Mouse (Mus musculus): ENCODE results near the gene Slc9a5. TPM values are rescaled to one million over a fixed set of nuclear protein-coding genes. Genes with fewer than 3 reads are reported as not detected.

The Slc9a5 gene
- total and polyA plus RNA-seq, 3 experiments: 0.49 to 0.99 (median 0.68) TPM

DNA sequence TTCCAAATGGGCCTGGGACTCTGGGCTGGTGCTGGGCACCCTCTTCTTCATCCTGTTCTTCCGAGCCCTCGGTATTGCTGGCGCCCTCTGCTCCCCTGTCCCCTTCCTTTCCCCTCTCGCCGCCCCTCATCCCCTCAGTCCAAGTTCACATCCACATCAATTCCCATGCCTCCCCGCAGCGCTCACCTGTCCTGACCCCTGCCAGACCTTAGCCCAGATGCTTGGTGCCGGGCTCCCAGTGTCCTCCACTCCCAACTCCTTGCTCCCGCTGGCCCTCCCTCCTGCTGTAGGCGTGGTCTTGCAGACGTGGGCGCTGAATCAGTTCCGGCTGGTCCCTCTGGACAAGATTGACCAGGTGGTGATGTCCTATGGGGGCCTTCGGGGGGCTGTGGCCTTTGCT lies 8.0 kb downstream of the Slc9a5 start:
- peaks cover 56% of the 10 kb centered on the region for H3K27me3 ChIP-seq (ENCODE audit: insufficient read depth, low read length)
- H3K4me3 ChIP-seq (ENCODE audit: low read depth, low read length): no peak overlapping the region
- DNase-seq (ENCODE audit: low spot score) (no peak), ATAC-seq (ENCODE audit: extremely low read depth, insufficient number of reproducible peaks, low FRiP score, poor library complexity, severe bottlenecking) (no peak)
- H3K9me3 ChIP-seq (replicated peaks): no peaks in the 10 kb centered on the region
- peaks cover 3% of the 10 kb centered on the region; the same call in 1 of the 2 replicates for H3K4me1 ChIP-seq (ENCODE audit: insufficient read depth, low read depth, low read length)
- H3K36me3 ChIP-seq (replicated peaks): no peaks in the 10 kb centered on the region
- no peak for TF ChIP-seq GATA2 (IDR thresholded peaks at IDR 0.05; ENCODE audit: borderline replicate concordance, low read depth, low read length)

DNA sequence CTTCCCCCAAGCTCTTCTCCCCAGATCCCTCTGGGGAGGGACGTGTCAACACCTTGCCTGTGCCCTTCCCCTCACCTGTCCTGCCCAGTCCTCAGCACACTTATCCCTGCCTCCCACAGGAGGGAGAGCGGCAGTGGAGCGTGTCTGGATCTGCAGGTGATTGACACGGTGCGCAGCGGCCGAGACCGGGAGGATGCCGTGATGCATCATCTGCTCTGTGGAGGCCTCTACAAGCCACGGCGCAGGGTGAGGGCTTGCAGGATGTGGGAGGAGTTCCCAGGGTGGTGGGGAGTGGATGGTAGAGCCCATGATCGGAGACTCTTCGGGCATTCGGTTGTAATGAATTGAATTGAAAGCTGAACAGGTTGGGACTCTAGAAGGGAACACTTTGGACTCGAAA lies 10.6 kb downstream of the Slc9a5 start:
- TF ChIP-seq GATA2 (IDR thresholded peaks at IDR 0.05; ENCODE audit: borderline replicate concordance, low read depth, low read length) (no peak), GATA1 (IDR thresholded peaks at IDR 0.05; ENCODE audit: borderline replicate concordance, low read length) (no peak), CTCF (IDR thresholded peaks at IDR 0.05; ENCODE audit: low read depth, low read length) (no peak), POLR2AphosphoS5 (IDR thresholded peaks at IDR 0.05; ENCODE audit: insufficient replicate concordance, low read depth, low read length) (no peak), TAL1 (conservative IDR thresholded peaks at IDR 0.05; ENCODE audit: low read depth, low read length) (no peak)
- peaks cover 5% of the 10 kb centered on the region; the same call in 1 of the 2 replicates for H3K4me1 ChIP-seq (ENCODE audit: insufficient read depth, low read depth, low read length)
- ATAC-seq (ENCODE audit: extremely low read depth, insufficient number of reproducible peaks, low FRiP score, poor library complexity, severe bottlenecking): no peak

DNA sequence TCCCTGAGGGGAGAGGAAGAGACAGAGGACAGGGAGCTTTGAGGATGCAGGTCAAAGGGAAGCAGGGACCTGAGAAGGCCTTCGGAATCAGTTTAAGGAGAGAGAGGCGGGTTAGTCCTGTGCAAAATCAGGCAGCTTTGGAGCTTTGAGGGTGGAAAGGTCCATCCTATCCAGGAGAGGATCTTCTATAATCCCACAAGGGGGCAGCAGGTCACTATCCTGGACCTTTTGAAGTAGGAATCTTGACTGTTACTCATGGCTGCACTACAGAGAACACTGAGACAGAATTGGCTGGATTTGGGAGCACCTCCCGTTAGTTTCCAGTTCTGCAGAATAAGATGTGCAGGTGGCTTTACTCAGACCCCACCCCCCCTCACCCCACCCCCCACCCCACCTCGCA lies 11.0 kb downstream of the Slc9a5 start:
- no peaks in the 10 kb centered on the region for H3K9me3 ChIP-seq (replicated peaks)
- H3K4me3 ChIP-seq (ENCODE audit: low read depth, low read length): no peak overlapping the region
- no peak for TF ChIP-seq GATA1 (IDR thresholded peaks at IDR 0.05; ENCODE audit: borderline replicate concordance, low read length)
- TF ChIP-seq CTCF (IDR thresholded peaks at IDR 0.05; ENCODE audit: low read depth, low read length): no peak
- TF ChIP-seq POLR2AphosphoS5 (IDR thresholded peaks at IDR 0.05; ENCODE audit: insufficient replicate concordance, low read depth, low read length): no peak
- TF ChIP-seq TAL1 (conservative IDR thresholded peaks at IDR 0.05; ENCODE audit: low read depth, low read length): no peak
- TF ChIP-seq GATA2 (IDR thresholded peaks at IDR 0.05; ENCODE audit: borderline replicate concordance, low read depth, low read length): no peak
- DNase-seq (ENCODE audit: low spot score) (no peak), ATAC-seq (ENCODE audit: extremely low read depth, insufficient number of reproducible peaks, low FRiP score, poor library complexity, severe bottlenecking) (no peak)
- peaks cover 5% of the 10 kb centered on the region; the same call in 1 of the 2 replicates for H3K4me1 ChIP-seq (ENCODE audit: insufficient read depth, low read depth, low read length)
- H3K27me3 ChIP-seq (ENCODE audit: insufficient read depth, low read length): peaks cover 59% of the 10 kb centered on the region
- H3K36me3 ChIP-seq (replicated peaks): no peaks in the 10 kb centered on the region

More for the DNA sequence above, 10.6 kb downstream of the Slc9a5 start:
- no peak overlapping the region for H3K4me3 ChIP-seq (ENCODE audit: low read depth, low read length)
- H3K9me3 ChIP-seq (replicated peaks): no peaks in the 10 kb centered on the region
- no peaks in the 10 kb centered on the region for H3K36me3 ChIP-seq (replicated peaks)
- peaks cover 55% of the 10 kb centered on the region for H3K27me3 ChIP-seq (ENCODE audit: insufficient read depth, low read length)
- DNase-seq (ENCODE audit: low spot score): no peak

DNA sequence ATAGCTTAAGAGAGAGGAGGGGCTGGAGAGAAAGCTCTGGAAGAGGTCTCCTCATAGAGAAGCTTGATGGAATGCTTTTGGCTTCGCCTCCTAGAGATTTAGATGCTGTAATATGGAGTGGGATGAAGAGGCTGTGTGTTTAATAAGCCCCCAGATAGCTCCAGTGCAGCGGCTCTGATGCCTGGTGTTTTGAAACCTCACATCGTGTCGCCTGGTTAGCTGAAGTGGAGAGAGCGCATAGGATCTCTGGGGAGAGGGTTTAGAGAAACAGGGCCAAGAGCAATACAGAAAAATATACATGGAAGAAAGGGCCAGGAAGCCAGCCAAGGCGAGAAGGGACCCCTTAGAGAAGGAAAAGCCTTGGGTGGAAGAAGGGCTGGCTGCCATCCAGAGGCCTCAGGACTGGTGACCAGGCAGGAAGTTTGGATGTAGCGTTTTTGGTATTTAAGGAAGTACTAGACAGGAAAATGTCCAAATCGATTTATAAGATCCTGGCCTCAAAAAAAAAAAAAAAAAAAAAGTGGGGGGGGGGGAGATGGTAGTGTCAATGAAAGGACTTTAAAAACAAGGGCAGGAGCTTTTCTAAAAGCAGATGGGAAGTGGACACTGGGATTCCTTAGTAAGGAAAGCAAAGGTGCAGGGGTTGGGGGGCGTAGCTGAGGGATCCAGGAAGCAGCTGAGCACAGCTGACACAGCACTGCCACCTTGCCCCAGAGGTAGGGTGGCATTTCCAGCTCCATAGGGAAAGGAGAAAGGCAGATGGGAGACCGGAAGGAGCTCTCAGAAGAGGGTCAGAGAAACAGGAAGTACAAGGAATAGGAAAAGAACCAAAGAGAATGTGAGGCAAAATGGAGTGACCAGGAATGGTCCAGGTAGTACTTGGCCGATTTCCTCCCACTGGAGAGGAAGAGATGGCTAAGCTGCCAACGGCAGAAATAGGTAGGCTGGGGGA lies 13.4 kb downstream of the Slc9a5 start:
- DNase-seq (ENCODE audit: low spot score): no peak
- no peaks in the 10 kb centered on the region for H3K36me3 ChIP-seq (replicated peaks)
- H3K27me3 ChIP-seq (ENCODE audit: insufficient read depth, low read length): peaks cover 46% of the 10 kb centered on the region
- H3K9me3 ChIP-seq (replicated peaks): no peaks in the 10 kb centered on the region
- no peak overlapping the region for H3K4me3 ChIP-seq (ENCODE audit: low read depth, low read length)
- peaks cover 2% of the 10 kb centered on the region; the same call in 1 of the 2 replicates for H3K4me1 ChIP-seq (ENCODE audit: insufficient read depth, low read depth, low read length)
- no peak for ATAC-seq (ENCODE audit: extremely low read depth, insufficient number of reproducible peaks, low FRiP score, poor library complexity, severe bottlenecking)
- TF ChIP-seq CTCF (IDR thresholded peaks at IDR 0.05; ENCODE audit: low read depth, low read length) (no peak), GATA1 (IDR thresholded peaks at IDR 0.05; ENCODE audit: borderline replicate concordance, low read length) (no peak), GATA2 (IDR thresholded peaks at IDR 0.05; ENCODE audit: borderline replicate concordance, low read depth, low read length) (no peak), POLR2AphosphoS5 (IDR thresholded peaks at IDR 0.05; ENCODE audit: insufficient replicate concordance, low read depth, low read length) (no peak), TAL1 (conservative IDR thresholded peaks at IDR 0.05; ENCODE audit: low read depth, low read length) (no peak)

DNA sequence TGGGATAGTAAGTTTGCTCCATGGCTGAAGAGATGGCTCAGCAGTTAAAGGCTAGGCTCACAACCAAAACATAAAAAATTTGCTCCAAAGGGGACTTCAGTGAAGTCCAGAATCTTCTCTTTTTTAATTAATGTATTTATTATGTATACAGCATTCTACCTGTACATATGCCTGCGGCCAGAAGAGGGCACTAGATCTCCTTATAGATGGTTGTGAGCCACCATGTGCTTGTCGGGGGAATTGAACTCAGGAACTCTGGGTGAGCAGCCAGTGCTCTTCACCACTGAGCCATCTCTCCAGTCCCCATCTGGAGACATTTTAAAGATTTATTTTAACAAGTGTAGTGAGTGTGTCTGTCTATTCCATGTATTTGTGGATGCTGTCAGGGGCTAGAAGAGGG lies 18.5 kb downstream of the Slc9a5 start:
- no peaks in the 10 kb centered on the region for H3K36me3 ChIP-seq (replicated peaks)
- ATAC-seq (ENCODE audit: extremely low read depth, insufficient number of reproducible peaks, low FRiP score, poor library complexity, severe bottlenecking): no peak

DNA sequence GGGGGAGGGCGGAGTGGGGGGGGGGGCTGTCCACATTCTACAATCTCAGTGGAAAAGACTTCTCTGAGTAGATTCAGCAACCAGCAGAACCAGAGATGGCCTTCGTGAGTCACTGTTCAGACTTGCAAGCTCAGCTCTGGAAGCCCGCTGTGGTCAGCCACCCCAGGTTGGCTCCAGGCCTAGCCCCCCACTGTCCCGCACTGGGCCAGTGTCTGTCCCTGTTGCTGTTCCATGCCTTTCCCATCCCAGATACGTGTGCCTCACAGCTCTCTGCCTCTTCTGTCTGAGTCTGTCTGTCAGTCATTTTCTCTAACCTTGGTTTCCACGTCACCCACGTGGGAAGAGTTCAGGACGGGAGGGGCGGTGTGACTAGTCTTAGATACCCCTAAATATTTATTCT lies 23.8 kb downstream of the Slc9a5 start:
- Histone ChIP-seq H3K4me1 (ENCODE audit: insufficient read depth, low read depth, low read length) (peaks cover 4% of the 10 kb centered on the region; the same call in 1 of the 2 replicates), H3K4me3 (ENCODE audit: low read depth, low read length) (no peak overlapping the region), H3K36me3 (replicated peaks) (no peaks in the 10 kb centered on the region), H3K9me3 (replicated peaks) (peaks cover 5% of the 10 kb centered on the region; the same call in 1 of the 2 replicates), H3K27me3 (ENCODE audit: insufficient read depth, low read length) (peaks cover 47% of the 10 kb centered on the region)
- TF ChIP-seq POLR2AphosphoS5 (IDR thresholded peaks at IDR 0.05; ENCODE audit: insufficient replicate concordance, low read depth, low read length): no peak
- TF ChIP-seq GATA1 (IDR thresholded peaks at IDR 0.05; ENCODE audit: borderline replicate concordance, low read length): no peak
- TF ChIP-seq GATA2 (IDR thresholded peaks at IDR 0.05; ENCODE audit: borderline replicate concordance, low read depth, low read length): no peak
- no peak for TF ChIP-seq TAL1 (conservative IDR thresholded peaks at IDR 0.05; ENCODE audit: low read depth, low read length)
- TF ChIP-seq CTCF (IDR thresholded peaks at IDR 0.05; ENCODE audit: low read depth, low read length): no peak
- DNase-seq (ENCODE audit: low spot score): no peak
- ATAC-seq (ENCODE audit: extremely low read depth, insufficient number of reproducible peaks, low FRiP score, poor library complexity, severe bottlenecking): no peak

More for the DNA sequence above, 18.5 kb downstream of the Slc9a5 start:
- Histone ChIP-seq H3K4me1 (ENCODE audit: insufficient read depth, low read depth, low read length) (peaks cover 6% of the 10 kb centered on the region), H3K27me3 (ENCODE audit: insufficient read depth, low read length) (peaks cover 51% of the 10 kb centered on the region), H3K4me3 (ENCODE audit: low read depth, low read length) (no peak overlapping the region), H3K9me3 (replicated peaks) (no peaks in the 10 kb centered on the region)
- no peak for DNase-seq (ENCODE audit: low spot score)
- TF ChIP-seq POLR2AphosphoS5 (IDR thresholded peaks at IDR 0.05; ENCODE audit: insufficient replicate concordance, low read depth, low read length): no peak
- TF ChIP-seq GATA1 (IDR thresholded peaks at IDR 0.05; ENCODE audit: borderline replicate concordance, low read length): no peak
- no peak for TF ChIP-seq GATA2 (IDR thresholded peaks at IDR 0.05; ENCODE audit: borderline replicate concordance, low read depth, low read length)
- TF ChIP-seq TAL1 (conservative IDR thresholded peaks at IDR 0.05; ENCODE audit: low read depth, low read length): no peak
- no peak for TF ChIP-seq CTCF (IDR thresholded peaks at IDR 0.05; ENCODE audit: low read depth, low read length)

Data from G1E (cell line).